Mouse (Mus musculus) thymus, adult 2 months (tissue): ENCODE data around the gene Pde6h.

Source experiments
- CTCF ChIP-seq: fragments of 200-500 bp; IDR thresholded peaks from 2 replicates; pipeline ENCODE4 v1.5.1; 2012; ENCODE audit warnings: mild to moderate bottlenecking, control low read depth, low read length, moderate library complexity, borderline replicate concordance; ENCODE audit not compliant: control insufficient read depth, poor library complexity, insufficient read depth; ENCODE audit errors: extremely low read depth
- POLR2A ChIP-seq: fragments of 200-500 bp; IDR thresholded peaks from 2 replicates; pipeline ENCODE4 v1.6.1; 2012; ENCODE audit warnings: mild to moderate bottlenecking, low read length, control low read depth, moderate library complexity; ENCODE audit not compliant: control insufficient read depth, poor library complexity, insufficient read depth; ENCODE audit errors: extremely low read depth

- TF ChIP-seq POLR2A (no peak), CTCF (no peak)
These were observed 1.6 kb upstream of the Pde6h start, which contains the start of gene Erp27 for GRCm38 (mm10) chr6:136922080-136922479.
